Mouse (Mus musculus) stomach, postnatal 0 days (tissue): ENCODE measurements at regions not wholly inside any gene's neighbourhood (a gene's known extent, or its start where the extent isn't known, plus 50 kb on each side); places are given as distances from the start of the nearest gene placed in this dataset.

ENCODE experiments used
- CTCF ChIP-seq: IDR thresholded peaks from 2 replicates; pipeline ENCODE4 v1.5.1; 2016; ENCODE audit warnings: antibody characterized with exemption, low read depth, mild to moderate bottlenecking, moderate library complexity
- EP300 ChIP-seq: optimal IDR thresholded peaks from 2 replicates; pipeline ENCODE3; 2016; ENCODE audit warnings: antibody characterized with exemption

GRCm38 (mm10) chr3:15230204-15230603, 101.9 kb downstream of the Gm9733 start:
- TF ChIP-seq CTCF (no peak), EP300 (no peak)
